Mouse (Mus musculus) lung, postnatal 4 days (tissue): ENCODE data around the gene Serinc3.
"Not testable (repeated sequence)": the region's sequence is repeated elsewhere in the genome, so short reads cannot be mapped to it uniquely, and the experiment has no call there.

Source experiments
- DNase-seq, 2 experiments: peaks; one replicate each; pipeline ENCODE4 v3.0.0; 2021

Gene Serinc3

GRCm38 (mm10) chr2:163644575-163645385 lies at the start of gene Serinc3:
Gene Serinc3 (minus strand): TSS chr2:163645131.
- DNase-seq = peak; percentile 99 to 100

GRCm38 (mm10) chr2:163693716-163694314 lies 48.9 kb upstream of the Serinc3 start:
- peak in 1 of 2 experiments; percentile 35 for DNase-seq

- no peak for DNase-seq
These were observed 48.1 kb upstream of the Serinc3 start for GRCm38 (mm10) chr2:163692873-163693612.

GRCm38 (mm10) chr2:163691846-163692605 lies 47.1 kb upstream of the Serinc3 start:
- no peak for DNase-seq

GRCm38 (mm10) chr2:163690409-163691304 lies 45.7 kb upstream of the Serinc3 start:
- DNase-seq = no peak

GRCm38 (mm10) chr2:163689771-163690170 lies 44.8 kb upstream of the Serinc3 start:
- DNase-seq = no peak

- DNase-seq = not testable (repeated sequence)
These were observed 43.4 kb upstream of the Serinc3 start for GRCm38 (mm10) chr2:163688377-163688776.

GRCm38 (mm10) chr2:163686886-163687285 lies 42.0 kb upstream of the Serinc3 start:
- DNase-seq = no peak

- no peak for DNase-seq
These were observed 41.3 kb upstream of the Serinc3 start for GRCm38 (mm10) chr2:163686233-163686632.

- peak; percentile 34 to 73 for DNase-seq
These were observed 40.9 kb upstream of the Serinc3 start for GRCm38 (mm10) chr2:163685761-163686200.

- DNase-seq = no peak
These were observed 40.4 kb upstream of the Serinc3 start for GRCm38 (mm10) chr2:163685287-163685686.

- DNase-seq = no peak
These were observed 37.4 kb upstream of the Serinc3 start for GRCm38 (mm10) chr2:163682344-163682743.

GRCm38 (mm10) chr2:163676745-163677144 lies 31.8 kb upstream of the Serinc3 start:
- DNase-seq = no peak

- DNase-seq = no peak
These were observed 31.4 kb upstream of the Serinc3 start for GRCm38 (mm10) chr2:163676321-163676720.

GRCm38 (mm10) chr2:163675662-163676061 lies 30.7 kb upstream of the Serinc3 start:
- no peak for DNase-seq

- DNase-seq = peak in 1 of 2 experiments; percentile 53
These were observed 30.3 kb upstream of the Serinc3 start for GRCm38 (mm10) chr2:163675144-163675619.

GRCm38 (mm10) chr2:163674397-163674796 lies 29.5 kb upstream of the Serinc3 start:
- DNase-seq = no peak

GRCm38 (mm10) chr2:163670872-163671594 lies 26.1 kb upstream of the Serinc3 start:
- peak in 1 of 2 experiments; percentile 47 for DNase-seq

GRCm38 (mm10) chr2:163667045-163667444 lies 22.1 kb upstream of the Serinc3 start:
- no peak for DNase-seq

GRCm38 (mm10) chr2:163663930-163664329 lies 19.0 kb upstream of the Serinc3 start:
- DNase-seq = no peak
